Mouse (Mus musculus) thymus, postnatal 14 days (tissue): ENCODE results near the gene Mrps10.
"Not testable (repeated sequence)": the region's sequence is repeated elsewhere in the genome, so short reads cannot be mapped to it uniquely, and the experiment has no call there.

ENCODE experiments used
- DNase-seq: peaks from one replicate; pipeline ENCODE4 v3.0.0; 2021

The Mrps10 gene

DNA sequence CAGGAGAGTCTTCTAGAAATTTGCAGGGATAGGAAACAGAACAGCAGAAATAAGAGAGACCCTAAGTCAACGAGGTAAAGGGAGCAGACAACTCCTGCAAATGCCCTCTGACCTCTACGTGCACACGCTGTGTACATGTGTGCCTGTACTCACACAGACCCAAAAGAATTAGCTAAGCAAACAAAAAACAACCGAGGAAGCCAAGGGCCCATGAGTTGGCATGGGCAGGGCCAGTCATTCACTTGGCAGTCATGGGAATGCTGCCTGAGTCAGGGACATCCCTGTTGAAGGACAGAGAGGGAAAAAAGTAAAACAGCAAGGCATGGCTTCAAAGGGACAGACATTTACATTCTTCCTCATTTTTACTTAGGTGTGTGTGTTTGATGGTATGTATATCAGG lies 14.6 kb downstream of the Mrps10 start:
- DNase-seq = no peak

DNA sequence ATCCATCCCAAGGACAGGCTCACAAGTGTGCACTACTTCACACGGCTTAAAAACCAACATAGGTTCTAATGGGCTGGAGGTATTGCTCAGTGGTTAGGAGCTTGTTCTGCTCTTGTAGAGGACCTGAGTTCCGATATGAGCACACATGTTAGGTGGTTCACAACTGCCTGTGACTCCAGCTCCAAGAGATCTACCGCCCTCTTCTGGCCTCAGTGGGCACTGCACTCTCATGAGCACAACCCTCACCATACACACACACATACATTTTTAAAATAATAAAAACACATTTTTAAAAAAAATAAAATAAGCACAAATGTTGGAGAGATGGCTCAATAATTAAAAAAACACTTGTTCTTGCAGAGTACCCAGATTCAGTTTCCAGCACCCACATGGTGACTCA lies 15.4 kb downstream of the Mrps10 start:
- DNase-seq = no peak

DNA sequence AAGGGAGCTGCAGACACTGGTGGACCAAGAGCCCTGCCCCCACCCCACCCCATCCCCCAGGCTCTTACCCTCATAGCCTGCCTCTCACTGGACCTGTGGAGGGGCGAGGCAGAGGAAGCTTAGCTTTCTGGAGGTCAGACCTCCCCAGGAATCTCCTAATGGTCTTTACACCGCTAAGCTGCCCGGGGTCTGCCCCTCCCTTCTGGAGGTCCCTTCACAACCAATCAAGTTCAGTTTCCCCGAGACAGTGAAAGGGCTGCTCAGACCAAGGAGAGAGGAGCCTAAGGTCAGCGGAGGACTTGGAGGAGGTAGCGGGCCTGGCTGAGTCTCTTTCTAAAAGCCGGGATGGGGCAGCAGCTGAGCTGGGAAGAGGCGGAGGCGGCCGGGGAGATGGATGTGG lies 16.5 kb downstream of the Mrps10 start, which contains the start of gene Guca1b:
Gene Guca1b (plus strand): TSS at position 249 of the 400 bp plus-strand sequence.
- DNase-seq = no peak

DNA sequence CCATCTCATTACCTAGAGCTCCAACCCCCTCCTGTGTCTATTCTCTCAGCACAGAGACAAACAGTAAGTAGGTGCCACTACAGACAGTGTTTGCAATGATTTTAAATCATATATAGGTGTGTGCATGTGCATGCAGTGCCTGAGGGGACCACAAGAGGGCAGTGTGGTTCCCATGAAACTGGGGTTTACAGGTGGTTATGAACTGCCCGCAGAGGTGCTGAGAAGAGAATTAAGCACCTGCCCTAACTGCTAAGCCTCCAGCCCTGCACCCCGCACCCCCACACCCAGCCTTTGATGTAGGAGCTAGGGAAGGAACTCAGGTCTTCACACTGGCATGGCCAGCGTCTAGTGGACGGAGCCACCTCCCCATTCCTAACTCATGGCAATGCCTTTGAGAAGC lies 18.0 kb downstream of the Mrps10 start:
- peak; percentile 82 for DNase-seq

DNA sequence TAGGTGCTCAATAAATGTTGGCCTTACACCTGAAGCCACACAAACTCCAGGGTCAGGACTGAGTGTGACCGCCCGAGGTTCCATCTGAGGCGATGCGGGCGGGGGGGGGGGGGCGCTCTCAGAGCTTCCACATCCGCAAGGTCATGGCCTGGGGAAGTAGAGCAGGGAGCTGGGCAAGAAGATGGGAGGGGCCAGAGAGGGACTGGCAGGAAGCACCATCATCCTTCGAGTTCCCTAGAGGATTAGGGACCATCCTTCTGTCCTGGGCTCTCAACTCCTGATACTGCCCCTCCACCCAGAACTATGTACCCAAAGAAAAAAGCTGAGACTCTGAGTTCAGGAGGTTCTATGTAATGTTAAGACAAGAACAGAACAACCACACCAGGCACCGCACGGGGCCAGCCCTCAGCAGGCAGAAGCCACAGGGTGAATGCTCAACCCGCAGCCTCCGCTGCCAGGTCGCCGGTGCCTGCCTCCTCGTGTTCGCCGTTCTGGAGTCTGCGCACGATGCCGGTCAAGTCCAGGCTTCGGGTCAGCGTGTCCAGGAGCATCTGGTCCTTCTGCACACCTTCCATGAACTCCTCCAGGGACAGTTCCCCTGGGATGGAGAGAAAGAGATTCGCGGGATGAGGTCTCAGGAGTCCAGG lies 25.7 kb downstream of the Mrps10 start:
- DNase-seq = peak; percentile 25

DNA sequence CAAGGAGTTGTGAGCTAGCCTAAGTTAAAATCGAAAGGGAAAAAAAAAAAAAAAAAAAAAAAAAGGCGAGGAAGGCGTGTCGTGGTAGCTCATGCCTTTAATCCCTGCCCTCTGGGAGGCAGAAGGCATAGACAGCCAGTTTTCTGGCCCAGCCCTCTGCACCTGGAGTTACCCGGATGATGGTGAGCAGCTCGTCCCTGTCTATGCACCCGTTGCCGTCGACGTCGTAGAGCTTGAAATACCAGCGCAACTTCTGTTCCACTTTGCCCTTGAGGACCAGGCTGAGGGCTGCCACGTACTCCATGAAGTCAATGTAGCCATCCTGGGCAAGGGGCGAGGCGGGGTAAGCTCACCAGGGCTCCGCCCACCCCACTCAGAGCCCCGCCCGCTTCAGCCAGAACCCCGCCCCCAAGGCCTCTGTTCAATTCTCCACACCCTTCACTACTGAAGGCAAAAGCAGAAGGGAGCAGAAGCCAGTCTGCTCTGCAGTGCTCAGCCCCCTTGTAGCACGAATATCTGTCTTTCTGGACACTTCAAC lies 26.8 kb downstream of the Mrps10 start:
- DNase-seq = peak; percentile 44

DNA sequence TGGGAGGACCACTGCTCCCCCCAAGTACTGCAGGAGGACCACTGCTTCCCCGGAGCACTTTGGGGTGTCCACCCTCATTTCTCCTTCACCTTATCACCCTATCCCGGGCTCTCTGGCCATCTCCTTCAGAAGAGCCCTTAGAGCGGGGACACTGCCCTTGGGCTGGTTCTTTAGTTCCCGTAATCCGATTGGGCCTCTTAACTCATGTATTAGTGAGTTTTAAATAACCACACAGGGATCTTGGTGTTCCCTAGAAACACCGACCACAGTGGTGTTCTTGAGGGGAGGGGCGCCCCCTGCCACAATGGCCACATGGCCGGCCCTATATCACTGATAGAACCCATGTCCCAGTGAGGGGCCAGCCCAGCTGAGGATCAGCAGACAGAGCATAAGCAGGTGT lies 30.4 kb downstream of the Mrps10 start:
- no peak for DNase-seq

DNA sequence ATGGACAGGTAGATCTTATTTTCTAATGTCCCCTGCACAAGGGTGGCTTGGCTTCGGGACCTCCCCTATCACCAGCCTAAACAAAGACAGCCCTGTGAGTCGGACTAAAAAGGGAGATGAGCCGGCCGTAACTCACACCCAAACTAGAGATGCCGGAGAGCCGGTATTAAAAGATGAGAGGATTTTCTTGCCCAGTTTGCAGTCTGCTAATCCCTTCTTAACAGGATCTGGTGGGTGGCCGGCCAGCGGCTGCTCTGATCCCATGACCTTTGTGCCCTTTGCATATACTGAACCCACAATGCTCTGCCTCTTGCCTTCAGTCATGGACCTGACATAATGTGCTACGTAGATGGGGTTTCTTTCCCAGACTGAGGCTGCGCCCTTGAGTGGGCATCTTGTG lies 31.8 kb downstream of the Mrps10 start, which contains the start of gene Guca1a:
Gene Guca1a (minus strand): TSS at position 134 of the 400 bp plus-strand sequence.
- DNase-seq = no peak

DNA sequence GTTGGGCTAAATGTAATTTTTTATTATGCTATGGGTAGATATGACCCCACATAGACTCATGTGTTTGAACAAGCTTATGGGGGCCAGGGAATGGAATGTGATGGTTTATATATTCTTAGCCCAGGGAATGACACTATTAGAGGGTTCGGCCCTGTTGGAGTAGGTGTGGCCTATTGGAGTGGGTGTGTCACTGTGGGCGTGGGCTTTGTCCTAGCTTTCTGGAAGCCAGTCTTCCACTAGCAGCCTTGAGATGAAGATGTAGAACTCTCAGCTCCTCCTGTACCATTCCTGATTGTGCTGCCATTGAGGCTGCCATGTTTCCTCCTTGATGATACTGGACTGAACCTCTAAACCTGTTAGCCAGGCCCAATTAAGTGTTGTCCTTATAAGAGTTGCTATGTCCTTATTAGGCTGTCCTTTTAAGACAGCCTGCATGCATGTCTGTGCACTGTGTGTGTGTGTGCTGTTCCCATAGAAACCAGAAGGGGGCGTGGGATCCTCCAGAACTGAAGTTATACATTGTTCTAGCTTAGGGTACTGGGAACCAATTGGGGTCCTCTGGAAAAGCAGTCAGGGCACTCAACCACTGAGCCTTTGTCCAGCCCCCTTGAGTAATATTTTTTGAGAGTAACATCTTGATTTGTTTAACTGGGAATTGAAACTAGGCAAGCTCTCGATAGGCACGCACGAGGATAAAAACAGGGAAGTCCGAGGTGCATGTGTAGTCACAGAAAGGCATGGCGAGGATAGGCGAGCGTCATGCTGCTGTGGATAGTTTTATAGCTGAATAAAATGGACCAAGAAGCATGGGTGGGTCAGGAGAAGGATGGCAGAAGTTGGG lies 39.2 kb downstream of the Mrps10 start:
- no peak for DNase-seq

DNA sequence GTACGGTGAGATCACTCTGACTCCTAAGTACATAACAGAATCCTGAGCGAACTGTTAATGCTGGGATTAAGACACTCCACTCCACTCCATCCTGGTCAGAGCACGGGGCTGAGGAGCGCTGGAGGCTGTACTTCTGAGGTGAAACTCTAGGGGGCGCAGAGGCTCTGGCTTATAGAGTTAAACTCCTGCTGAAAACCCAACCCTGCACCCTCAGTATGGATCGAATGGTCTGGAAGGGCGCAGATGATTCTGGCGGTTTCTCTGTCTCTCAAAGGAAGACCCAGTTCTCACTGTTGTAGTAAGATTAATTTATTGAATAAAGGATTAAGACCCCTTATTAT lies 39.8 kb downstream of the Mrps10 start:
- DNase-seq = peak; percentile 72

DNA sequence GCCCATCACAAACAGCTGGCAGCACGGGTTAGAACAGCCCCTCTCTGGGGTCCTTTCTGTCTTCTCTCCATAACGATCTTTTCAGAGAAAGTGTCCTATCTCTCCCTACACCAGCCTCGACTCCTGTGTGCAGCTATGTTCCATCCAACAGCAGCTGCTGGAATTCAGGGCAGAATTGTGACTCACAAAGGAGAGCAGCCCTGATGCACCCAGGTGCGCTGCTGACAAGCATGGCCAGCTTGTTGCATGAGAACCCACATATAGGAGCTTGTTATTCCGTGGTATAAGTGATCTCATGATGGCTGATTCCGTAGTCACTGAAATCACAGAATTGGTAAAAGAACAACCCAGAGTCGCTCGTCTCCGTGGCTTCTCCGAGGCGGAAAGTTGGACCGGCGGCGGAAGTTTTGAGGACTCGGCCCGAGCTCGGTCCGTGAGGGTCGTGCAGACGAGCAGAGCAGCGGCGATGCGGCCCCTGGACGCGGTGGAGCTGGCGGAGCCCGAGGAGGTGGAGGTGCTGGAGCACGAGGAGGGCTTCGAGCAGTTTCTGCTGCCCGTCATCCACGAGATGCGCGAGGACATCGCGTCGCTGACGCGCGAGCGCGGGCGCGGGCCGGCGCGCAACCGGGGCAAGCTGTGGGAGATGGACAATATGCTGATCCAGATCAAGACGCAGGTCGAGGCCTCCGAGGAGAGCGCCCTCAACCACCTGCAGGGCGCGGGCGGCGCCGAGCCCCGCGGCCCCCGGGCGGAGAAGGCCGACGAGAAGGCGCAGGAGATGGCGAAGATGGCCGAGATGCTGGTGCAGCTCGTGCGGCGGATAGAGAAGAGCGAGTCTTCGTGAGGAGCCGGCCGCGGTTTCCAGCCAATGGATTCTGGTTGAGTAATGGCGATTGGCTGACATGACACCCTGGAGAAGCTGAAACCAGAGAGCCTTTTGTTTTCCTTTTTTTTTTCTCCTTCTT lies 41.5 kb downstream of the Mrps10 start:
- peak; percentile 32 for DNase-seq

DNA sequence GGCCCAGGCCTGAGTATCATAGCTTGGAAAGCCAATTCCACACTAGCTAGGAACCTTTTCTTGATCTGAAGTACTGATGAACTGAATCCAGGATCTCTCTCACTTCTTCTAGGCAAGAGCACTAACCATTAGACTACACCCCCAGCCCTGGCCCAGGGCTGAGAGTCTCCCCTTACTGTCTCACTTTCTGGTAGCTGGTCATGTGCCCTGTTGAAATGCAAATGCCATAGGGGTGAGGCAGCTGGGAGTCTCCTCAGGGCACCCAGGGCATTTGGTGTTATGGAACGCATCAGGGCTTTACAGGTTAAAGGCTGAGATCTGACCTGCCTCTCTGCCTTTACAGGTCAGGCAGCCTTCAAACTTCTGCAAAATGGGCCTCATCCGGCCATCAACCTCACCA lies 51.5 kb downstream of the Mrps10 start:
- DNase-seq = no peak

DNA sequence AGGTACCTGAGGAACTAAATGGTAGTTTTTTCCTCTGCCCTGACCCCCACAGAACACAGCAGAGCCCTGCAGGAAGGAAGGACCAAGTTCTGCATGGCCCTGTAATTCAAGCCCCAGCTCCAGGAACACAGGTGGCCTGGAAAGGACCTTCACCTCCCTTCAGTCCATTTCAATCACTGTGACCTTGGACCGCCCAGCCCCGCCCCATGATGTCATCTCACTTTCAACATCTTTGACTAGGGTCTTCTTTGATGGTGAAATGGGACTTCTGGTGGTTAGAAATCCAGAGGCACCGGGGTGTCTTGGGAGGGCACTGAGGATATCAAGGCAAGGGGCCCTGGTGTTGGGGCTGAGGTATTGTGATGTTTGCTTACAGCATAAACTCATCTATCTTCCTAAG lies 52.9 kb downstream of the Mrps10 start:
- DNase-seq = no peak

DNA sequence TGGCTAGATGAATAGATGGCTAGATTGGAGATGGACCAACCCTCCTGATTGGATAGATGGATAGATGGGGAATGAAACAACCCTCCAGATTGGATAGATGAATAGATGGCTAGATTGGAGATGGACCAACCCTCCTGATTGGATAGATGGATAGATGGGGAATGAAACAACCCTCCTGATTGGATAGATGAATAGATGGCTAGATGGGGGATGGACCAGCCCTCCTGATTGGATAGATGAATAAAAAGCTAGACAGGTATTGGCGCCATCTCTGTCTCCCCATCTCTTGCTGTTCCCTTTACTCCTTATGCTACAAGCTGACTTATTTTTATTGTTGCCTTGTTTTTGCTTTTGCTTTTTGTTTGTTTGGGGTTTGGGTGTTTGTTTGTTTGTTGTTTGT lies 53.9 kb downstream of the Mrps10 start:
- DNase-seq = not testable (repeated sequence)

DNA sequence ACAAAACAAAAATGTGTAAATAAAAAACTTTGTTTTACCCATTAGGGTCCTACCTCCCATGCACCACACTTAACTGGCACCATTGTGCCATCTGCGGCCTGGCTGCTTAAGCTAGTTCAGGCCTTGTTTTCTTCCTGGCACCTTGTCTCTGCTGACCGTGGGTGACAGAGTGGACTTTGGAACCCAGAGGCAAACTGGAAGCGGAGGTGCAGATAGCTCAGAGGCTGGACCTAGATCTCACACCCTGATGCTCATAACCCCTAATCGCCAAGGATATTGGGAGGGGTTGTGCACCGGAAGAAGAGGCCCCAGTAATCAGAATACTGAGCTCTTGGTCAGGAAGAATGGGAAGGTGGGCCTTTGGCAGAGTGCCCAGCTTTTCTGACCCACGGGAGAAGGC lies 55.5 kb downstream of the Mrps10 start:
- DNase-seq = no peak

DNA sequence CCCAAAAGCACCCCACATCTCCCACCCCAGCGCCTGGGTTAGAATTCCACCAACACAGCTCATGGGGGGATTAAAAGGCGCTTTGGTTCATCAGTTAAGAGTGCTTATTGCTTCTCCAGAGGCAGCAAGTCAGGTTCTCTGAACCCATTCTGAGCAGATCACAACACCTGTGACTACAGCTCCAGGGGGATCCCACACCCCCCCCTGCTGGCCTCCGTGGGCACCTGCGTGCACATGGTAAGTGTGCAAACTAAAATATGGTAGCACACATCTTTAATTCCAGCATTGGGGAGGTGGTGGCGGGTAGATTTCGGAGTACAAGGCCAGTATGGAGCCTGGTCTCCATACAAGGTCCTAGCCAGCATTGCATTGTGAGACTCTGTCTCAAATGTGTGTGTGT lies 58.6 kb downstream of the Mrps10 start:
- peak; percentile 34 for DNase-seq

DNA sequence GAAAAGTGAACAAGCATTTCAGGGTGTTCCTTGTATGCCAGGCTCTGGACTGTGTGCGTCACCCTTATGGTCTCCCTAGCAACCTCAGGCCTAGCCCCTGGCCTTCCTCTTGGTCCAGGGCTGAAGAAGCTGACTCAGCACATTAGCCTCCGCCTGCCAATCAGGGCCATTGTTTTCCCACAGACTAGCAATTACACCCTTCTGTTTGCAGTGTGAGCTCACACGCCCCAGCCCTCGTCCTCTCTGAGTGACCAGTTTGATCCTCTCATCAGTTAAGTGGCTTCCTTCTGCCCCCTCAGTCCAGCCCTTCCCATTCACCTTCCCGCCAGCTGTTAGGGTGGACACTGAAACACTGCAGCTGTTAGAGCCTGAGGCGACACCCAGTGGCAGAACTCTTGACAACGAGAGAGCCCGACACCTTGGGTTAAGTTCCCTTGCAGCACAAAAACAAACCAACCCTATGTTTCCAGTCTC lies 60.2 kb downstream of the Mrps10 start:
- DNase-seq = no peak

DNA sequence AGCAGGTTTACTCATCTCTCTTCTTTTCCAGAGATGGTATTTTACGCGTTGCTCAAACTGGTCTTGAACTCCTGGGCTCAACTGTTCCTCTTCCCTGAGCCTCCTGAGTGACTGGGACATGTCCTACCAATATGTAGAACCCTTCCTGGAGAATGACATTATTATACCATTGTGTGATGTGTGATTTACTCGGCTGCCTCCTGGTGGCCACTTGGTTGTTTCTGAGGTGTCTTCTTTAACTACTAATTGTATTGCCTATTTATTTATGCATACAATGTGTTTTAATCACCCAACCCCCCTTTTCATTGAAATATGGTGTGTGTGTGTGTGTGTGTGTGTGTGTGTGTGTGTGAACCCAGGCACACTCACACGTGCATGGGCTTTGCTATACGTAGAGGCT lies 62.1 kb downstream of the Mrps10 start:
- DNase-seq = no peak
